Mouse (Mus musculus): ENCODE data around the gene Itga9.

Itga9 gene

GRCm38 (mm10) chr9:118731650-118732049 lies 125.2 kb downstream of the Itga9 start:
- no peak for DNase-seq

- DNase-seq, result no peak
Measured at GRCm38 (mm10) chr9:118733601-118734000, 127.1 kb downstream of the Itga9 start.

- DNase-seq, result no peak
Measured at GRCm38 (mm10) chr9:118737124-118737523, 130.6 kb downstream of the Itga9 start.

GRCm38 (mm10) chr9:118737601-118738137 lies 131.2 kb downstream of the Itga9 start:
- peak; percentile 79 for DNase-seq

- no peak for DNase-seq
Measured at GRCm38 (mm10) chr9:118738311-118738710, 131.8 kb downstream of the Itga9 start.

GRCm38 (mm10) chr9:118739071-118739470 lies 132.6 kb downstream of the Itga9 start:
- no peak for DNase-seq

- no peak for DNase-seq
Measured at GRCm38 (mm10) chr9:118739659-118740058, 133.2 kb downstream of the Itga9 start.

- peak; percentile 61 for DNase-seq
Measured at GRCm38 (mm10) chr9:118741268-118741667, 134.8 kb downstream of the Itga9 start.

GRCm38 (mm10) chr9:118749335-118749949 lies 143.0 kb downstream of the Itga9 start:
- no peak for DNase-seq

- DNase-seq, result no peak
Measured at GRCm38 (mm10) chr9:118750828-118751227, 144.3 kb downstream of the Itga9 start.

- no peak for DNase-seq
Measured at GRCm38 (mm10) chr9:118752376-118752775, 145.9 kb downstream of the Itga9 start.

GRCm38 (mm10) chr9:118759462-118759861 lies 153.0 kb downstream of the Itga9 start:
- DNase-seq, result no peak

GRCm38 (mm10) chr9:118761953-118762590 lies 155.6 kb downstream of the Itga9 start:
- DNase-seq, result no peak

GRCm38 (mm10) chr9:118762759-118763158 lies 156.3 kb downstream of the Itga9 start:
- peak; percentile 71 for DNase-seq

- DNase-seq, result peak; percentile 28
Measured at GRCm38 (mm10) chr9:118763203-118763602, 156.7 kb downstream of the Itga9 start.

GRCm38 (mm10) chr9:118763646-118764045 lies 157.2 kb downstream of the Itga9 start:
- DNase-seq, result no peak

GRCm38 (mm10) chr9:118765059-118765458 lies 158.6 kb downstream of the Itga9 start:
- DNase-seq, result no peak

GRCm38 (mm10) chr9:118767008-118767407 lies 160.5 kb downstream of the Itga9 start:
- DNase-seq, result no peak

GRCm38 (mm10) chr9:118768596-118768995 lies 162.1 kb downstream of the Itga9 start:
- DNase-seq, result no peak

- no peak for DNase-seq
Measured at GRCm38 (mm10) chr9:118770366-118770765, 163.9 kb downstream of the Itga9 start.

GRCm38 (mm10) chr9:118774676-118775075 lies 168.2 kb downstream of the Itga9 start:
- DNase-seq, result no peak

GRCm38 (mm10) chr9:118776880-118777438 lies 170.5 kb downstream of the Itga9 start:
- DNase-seq, result no peak

GRCm38 (mm10) chr9:118778596-118778995 lies 172.1 kb downstream of the Itga9 start:
- DNase-seq, result no peak

GRCm38 (mm10) chr9:118784621-118785020 lies 178.1 kb downstream of the Itga9 start:
- no peak for DNase-seq
